Mouse (Mus musculus) cerebellum, postnatal 4 days (tissue): ENCODE results near the gene Tenm3.

Experiments
- DNase-seq, 2 experiments: peaks; one replicate each; pipeline ENCODE4 v3.0.0; 2022; ENCODE audit warnings: low spot score in 2 of 2, mixed read lengths in 1 of 2

Gene Tenm3

DNA sequence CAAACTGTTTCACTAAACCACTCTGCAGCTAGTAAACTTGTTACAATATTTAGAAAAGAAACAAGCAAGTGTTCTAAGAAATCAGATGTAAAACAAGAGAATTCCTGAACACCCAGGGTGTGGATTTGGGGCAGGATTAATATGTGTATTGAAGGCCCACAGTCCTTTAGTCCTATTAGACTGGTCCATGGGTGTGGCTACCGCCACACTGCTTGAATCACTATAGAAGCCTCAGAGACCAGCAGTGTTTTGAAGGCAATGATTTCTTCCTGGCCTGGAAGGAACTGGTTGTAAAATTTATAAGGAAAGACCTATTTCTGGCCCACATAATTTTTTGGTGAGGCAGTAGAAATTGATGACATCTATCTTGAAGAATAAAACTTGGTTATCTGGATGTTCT lies 33.1 kb downstream of the Tenm3 start:
- no peak for DNase-seq

DNA sequence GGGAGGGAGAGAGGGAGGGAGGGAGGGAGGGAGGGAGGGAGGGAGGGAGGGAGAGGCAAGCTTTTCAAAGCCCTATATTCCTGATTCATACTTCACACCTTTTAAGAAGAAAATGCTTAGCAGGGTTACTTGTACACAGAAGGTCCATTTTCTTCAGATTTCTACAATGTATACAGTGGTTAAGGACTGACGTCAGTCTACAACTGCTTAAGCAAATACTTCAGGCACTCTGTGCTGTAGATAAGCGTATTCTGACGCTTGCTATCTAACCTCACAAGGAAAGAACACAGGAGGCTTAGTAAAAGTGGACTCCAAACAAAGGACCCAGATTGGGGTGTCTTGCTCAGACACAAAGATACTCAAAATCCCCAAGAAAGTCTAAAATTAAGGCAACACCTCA lies 34.6 kb downstream of the Tenm3 start:
- no peak for DNase-seq

DNA sequence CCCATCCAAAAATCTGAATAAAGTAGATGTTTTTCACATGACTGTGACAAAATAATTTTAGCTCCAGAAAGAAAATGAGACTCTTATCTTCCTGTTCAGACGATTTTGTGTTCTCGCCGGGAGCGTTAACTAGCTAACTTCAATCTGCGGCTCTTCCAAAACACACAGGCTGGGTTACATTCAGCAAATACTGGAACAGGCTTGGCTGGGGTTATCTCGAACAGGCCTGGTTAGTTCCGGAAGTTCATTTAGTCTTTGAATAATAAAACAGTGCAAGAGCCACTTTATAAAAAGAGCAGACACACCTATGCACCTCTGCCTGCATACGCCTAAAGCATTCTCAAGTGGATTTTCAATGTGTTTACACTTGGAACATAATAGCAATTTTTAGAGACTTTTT lies 40.7 kb downstream of the Tenm3 start:
- DNase-seq = no peak

DNA sequence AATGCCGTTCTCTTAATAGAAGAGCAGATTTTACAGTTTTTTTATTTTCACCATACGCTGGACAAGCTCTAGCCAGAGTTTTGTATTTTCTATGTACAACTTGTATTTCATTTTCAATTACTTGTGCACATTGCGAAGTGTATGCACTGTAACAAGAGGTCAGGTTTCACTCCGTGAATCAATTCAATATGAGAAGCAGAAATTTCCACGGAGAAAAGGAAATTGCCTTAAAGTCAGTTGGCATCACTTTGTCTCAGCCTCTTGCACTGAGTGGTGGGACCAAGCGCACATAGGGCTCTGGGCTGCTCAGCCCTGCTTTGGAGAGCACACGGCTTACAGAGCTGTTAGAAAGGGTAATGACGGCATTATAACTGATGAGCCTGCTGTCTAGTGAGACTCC lies 41.5 kb downstream of the Tenm3 start:
- no peak for DNase-seq

DNA sequence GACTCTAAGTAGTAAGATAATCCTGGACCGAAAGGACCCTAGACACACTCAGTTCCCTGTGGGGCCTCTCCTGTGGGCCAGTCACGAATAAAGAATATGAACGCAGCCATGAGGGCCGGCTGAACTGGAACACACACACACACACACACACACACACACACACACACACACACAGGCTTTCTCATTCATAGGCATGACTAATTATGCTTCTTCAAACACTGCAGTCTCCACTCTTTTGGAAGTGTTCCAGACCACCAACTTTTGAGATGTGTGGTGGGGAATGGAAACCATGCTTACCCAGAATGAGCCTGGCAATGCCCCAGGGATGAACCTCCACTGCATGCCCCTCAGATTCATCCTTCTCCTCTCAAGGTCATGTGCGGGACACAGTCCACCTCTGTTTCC lies 45.8 kb downstream of the Tenm3 start:
- DNase-seq = no peak

DNA sequence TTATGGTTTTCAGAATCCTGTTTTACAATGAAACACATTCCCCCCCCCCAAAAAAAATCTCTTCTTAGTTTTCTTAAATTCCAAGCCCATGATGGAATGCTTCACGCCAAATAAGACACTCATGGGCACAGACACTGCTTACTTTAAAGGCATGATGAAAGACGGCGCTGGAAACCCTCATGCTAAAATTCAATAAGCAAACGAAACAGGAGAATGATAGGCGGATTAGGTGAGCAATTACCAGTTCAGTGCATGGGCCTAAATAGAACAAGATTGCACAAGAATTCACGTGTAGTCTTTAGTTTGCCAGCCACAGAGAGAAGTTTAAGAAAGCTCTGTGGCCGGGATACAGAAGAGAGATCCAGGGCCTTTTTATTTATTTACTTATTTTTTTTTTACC lies 49.5 kb downstream of the Tenm3 start:
- DNase-seq = no peak

DNA sequence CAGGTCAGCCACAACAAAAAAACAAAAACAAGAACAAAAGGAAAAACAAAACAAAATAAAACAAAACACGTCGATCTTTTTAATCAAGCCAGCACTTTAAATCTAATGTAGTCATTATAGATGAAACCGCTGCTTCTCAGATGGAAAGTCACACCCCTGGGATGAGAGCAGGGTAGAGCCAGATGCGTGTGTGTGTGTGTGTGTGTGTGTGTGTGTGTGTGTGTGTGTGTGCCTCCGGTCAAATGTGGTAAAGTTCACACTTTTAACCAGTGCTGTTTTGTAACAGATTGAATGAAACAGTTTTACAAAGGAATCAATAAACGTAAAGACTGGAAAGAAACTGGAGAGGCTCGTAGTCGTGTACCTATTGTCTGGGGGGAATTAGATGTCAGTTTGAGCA lies 50.0 kb downstream of the Tenm3 start:
- DNase-seq = no peak

DNA sequence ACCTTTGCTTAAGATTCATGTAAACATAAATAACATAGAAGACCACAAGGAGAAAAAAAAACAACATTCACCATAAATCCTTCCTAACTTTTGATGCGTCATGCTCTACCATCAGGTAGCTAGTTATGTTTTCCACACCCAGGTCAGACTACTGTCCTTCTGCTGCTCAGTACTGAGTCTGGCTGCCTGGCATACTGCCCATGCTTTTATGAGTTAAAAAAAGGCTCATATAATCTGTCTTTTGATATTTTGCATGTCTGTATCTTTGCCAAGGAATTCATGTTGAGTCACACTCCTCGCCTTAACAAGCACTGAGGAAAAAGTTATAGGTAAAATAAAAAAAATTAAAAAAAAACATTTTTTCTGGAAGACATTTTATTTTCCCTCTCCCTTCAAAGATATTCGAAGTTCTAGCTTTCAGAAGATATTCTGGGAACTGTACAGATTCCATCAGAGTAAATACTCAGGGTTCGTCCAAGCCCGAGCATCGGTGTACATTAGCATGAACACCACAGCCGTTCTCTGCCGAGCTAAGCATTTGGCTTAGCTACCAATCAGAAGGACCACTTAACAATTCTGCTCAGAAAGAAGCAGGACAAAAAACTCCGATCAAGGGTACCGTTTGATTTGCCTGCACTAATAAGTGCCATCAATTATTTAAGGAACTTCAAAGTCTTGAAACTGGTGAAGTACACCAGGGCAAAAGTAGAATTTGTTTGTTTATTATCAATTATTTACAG lies 51.0 kb downstream of the Tenm3 start:
- DNase-seq = no peak

DNA sequence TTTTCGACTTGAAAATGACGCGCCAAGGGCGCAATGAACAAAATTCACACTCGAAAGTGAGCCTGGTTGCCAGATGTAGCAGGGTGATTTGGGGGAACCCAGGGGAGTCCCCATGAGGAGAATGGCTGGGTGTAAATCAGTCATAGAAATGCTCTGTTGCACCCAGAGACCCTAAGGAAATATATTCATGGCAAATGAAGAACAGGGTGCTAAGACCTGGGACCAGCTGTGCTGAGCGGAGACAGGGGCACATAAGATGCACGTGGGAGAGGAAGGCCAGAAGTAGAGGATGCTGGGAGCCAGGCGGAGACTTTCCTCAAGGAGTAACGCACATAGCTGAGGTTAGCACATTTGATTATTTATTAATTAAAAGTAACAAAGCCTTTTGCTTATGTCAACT lies 60.4 kb downstream of the Tenm3 start:
- no peak for DNase-seq

DNA sequence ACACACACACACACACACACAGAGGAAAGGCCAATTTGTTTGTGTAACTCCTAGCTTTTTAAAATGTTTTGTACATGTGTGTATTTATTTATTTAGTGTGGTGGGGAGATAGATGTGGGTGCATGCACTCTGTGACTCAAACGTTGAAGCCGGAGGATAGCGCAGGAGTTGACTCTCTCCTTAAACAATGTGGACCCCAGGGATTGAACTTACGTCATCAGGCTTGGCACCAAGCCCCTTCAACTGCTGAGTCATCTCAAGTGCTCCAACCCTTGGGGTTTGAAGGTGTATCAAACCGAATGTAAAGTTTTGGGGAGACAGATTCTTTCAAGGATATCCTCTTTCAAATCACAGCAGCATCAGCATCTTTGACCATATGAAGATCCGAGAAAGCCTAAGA lies 63.1 kb downstream of the Tenm3 start:
- no peak for DNase-seq

DNA sequence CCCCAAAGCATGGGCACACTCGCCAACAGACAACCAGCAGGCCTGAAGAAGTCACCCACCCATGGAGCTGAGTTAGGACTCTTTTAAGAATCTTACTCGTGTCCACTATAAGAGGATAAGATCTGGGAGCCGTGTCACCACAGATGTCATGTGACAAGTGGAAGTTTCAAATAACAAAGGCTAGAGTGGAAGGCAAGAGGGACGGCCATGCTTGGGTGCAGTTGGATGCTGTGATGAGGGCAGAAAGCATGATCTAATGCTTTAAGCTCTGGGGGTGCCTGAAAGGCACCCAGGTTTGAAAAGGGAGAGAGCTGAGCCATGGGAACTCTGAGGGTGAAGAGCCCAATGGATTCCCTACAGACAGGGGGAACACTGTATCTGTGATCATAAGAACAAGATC lies 64.6 kb downstream of the Tenm3 start:
- DNase-seq = no peak

DNA sequence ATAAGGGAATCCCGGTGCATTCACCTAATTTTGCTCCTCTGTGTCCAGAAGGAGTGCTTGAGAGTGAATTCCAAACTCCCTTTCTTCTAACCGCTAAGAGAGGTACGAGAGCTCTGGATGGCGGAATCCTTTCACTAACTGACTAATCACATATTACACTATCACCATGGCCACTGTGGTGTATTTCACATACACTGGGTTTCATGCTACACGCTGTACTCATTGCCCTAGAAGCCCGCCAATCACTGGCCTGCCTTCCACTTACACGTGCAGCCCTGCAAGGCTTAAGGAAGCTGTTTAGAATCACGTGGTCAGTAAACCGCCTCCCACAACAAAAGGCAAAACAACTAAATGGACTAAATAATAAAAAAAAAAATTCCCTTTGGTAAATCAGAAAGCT lies 67.7 kb downstream of the Tenm3 start:
- DNase-seq = no peak

DNA sequence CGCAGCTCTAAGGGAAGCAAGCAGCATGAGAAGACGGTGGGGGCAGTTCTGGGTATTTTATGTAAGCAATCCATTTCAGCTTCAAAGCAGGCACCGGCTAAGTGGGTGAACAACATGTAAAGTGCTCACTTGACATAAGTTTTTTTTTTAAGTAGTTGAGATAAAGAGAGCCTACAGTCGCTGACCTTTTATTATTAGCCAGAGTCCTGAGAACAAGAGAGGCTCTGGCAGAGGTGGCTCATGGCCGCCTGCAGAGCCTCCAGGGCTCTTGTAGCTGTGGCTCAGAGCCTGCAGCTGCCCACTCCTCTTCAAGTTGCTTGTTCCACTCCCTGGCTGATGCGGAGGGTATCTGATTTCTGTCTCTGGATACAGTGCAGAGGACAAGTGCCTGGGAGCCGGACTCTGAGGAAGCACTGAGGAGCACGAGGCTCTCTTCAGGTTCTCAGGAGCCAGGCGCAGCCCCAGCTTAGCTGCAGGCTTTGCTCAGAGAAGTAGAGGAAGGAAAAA lies 68.2 kb downstream of the Tenm3 start:
- DNase-seq = no peak

DNA sequence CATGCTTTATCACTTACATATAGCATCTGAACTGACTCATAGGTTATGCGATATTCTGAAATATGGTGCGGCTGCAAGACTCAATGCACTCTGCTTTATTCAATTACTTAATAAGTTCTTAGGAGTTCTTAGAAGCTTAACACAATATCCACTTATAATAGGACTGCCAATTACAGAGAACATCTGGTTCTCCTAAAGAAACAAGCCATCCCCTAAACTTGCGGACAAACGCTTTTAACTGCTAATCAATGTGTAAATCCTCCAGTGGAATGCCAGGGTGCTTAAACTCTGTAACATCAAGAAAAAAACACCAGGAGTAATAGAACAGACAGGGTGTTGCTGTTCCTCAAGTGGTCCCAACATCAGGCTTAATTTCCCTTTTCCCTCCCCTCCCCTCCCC lies 68.9 kb downstream of the Tenm3 start:
- no peak for DNase-seq

DNA sequence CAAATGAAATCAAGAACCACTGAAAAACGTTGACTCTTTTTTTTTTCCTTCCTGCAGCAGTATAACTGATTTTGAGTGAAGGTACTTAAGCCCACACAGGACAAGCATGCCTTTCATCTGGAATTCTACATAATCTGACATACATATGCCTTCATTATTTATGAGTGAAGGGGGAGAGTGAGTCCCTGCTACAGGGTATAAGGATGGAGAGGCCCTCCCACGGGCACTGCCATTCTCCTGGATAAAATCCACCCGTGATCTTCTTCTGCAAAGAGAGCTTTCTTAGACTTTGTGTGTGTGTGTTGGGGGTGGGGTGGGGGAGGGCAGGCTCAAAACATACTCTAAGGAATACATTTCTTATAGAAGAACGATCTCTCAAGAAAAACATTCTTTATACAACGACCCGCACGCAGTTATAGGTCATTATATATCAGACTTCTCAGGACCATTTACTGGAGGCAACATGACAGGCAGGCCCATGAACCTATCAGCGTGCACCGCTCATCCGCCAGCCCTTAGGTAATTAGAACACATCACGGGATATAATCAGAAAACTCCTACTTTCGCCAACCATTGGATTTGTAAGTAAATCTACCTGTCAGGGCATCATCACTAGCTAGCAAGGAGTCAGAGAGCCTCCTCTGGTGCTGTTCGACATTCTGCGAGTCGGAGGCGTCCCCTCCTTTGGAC lies 77.1 kb downstream of the Tenm3 start:
- DNase-seq = no peak

DNA sequence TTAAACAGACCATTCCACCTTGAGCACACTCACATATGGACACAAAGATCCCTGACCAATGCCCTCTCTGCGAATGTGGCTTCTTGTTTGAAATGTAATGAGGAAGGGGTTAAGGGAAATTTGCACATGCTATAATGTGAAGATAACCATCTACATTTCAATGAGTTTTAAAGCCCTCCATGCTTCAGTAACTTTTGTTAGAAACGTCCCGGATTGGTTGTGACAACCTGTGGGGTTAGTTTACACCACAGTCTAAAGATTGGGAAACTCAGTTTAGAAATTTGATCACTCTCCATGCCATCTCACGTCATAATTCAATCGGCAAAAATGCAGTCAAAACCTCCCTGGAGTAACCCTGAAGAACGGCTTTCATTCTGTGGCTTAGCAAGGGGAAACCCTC lies 78.5 kb downstream of the Tenm3 start:
- no peak for DNase-seq

DNA sequence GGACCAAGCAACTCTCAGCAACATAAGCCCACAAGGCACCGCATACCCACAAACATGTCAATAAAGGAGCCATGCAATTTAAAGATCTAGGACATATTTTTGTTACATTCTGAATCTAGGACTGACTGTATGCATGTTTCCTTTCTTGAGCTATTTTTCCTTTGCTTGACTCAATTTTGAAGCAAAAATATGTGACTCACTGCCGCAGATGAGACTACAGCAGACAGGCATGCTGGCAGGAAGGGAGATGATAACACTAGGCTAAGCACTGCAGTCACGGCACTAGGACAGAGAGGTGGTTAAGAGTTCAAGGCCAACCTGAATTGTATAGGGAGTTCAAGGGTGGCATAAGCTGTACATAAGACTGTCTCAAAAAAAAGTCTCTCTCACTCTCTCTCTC lies 79.7 kb downstream of the Tenm3 start:
- DNase-seq = no peak

DNA sequence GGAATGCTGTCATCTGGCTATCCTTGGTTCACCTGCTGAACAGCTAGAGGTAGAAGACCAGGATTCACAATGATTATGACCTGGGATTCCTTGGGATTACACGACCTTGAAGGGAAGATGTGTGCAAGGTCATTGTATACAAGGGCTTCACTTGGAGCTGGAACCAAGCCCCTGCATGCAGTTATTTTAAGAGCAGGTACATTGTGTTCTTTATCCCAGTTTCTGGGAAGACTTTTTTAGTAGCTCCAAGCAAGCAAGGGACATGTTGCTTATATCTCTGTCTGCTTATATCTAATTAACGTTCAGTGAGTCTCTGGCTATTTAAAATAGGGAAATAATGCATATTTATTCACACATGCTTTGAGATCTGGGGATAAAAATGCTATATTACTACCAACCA lies 86.9 kb downstream of the Tenm3 start:
- DNase-seq = no peak

DNA sequence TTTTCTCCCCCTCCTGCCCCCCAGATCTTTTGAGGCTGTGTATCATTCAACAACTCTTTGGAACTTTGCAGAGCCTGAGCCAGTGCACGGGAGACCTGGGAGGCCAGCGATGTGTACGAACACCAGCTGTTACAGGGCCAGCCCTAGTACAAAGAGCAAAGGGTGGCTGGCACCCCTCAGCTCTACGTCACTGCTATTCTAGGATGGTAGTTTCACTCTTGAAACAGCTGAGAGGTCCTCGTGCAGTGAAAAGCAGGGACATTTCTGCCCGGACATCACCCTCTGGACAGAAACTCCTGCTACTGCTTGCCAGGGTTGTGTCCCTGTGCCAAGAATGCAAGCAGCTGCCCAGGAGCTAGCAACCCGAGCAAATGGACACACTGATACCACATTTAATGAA lies 88.3 kb downstream of the Tenm3 start:
- no peak for DNase-seq

DNA sequence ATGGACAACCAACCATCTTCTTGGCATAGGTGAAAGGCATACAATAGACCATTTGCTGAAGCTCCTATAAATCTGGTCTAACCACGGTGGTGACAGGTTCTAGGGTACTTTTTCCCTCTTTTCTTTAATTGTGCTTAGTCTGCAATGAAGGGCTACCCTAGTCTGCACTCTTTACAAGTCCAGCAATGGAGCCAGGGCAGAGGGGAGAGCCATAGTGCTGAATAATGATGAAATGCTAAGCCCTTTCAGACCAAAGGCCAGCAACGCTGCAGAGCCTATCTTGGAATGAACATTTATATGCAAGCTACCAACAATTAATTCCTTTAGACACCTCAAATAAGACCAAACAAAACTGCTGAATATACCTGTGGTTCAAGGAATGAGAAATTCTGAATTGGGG lies 88.8 kb downstream of the Tenm3 start:
- DNase-seq = no peak

DNA sequence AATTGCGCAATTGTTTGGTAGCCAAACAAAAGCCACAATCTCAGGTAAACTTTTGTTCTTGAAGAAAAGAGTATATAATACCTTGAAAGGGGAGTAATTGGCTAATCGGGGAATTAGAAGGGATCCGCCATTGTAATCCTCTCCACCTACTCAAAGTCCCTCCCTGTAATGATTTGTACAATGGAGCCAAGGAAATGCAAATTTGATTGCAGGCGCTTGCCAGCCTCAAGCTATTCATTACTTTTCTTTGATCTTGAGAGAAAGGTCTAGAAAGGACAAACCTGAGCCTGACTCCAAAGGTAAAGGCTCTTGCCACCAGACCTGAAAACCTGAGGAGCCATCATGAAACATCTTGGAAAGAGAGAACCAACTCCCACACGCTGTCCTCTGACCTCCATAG lies 91.8 kb downstream of the Tenm3 start:
- DNase-seq = no peak

DNA sequence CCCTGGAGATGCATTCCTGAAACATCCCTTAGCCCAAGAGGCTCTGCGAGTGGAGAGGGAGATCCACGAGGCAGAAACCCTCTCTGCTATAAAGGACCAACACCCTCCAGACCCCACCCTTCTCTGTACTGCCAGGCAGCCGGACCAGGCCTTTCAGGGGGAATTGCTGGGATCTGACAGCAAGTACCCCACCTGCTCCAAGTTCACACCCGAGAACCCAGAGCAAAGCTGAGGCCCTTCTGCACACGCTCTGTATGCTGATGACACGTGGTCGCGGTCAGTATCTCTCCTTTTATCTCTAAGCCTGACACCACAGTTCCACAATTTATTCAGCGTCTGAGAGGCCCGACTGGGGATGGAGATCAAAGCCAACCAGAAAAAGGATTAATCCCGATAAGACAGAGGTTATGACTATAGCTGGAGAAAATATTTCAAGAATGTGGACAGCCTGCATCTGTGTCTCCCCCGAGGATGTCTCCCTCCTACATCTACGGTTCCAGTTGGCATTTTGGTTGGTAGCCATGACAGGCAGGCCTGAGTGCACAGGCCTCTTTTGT lies 95.2 kb downstream of the Tenm3 start:
- DNase-seq = no peak

DNA sequence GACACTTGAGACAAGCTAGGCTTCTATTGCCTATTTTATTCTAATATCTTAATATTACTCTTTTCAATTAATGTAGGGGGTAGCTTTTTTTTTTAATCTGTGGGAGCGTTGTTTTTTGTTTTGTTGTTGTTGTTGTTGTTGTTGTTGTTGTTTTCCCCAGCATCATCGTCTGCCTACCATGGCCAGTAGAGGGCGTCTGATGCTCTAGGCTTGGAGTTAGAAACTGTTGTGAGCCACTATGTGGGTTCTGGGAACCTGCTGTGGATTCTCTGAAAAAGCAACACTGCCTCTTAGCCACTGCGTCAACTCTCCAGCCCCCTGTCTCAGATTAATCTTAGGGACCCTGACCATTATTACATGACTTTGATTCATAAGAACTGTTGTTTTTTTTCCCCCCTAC lies 99.8 kb downstream of the Tenm3 start:
- no peak for DNase-seq
